Mouse (Mus musculus) kidney, embryonic 16.5 days (tissue): ENCODE results near the gene Vps35l. TPM values are rescaled to one million over a fixed set of nuclear protein-coding genes. Genes with fewer than 3 reads are reported as not detected.

Source experiments
- ATAC-seq: fragments of 200-750 bp; cut with Nextera tagmentation; 2 replicates; pipeline ENCODE4 v1.8.0; 2017; ENCODE audit warnings: moderate TSS enrichment; ENCODE audit not compliant: low FRiP score, low TSS enrichment
- H3K27ac ChIP-seq: fragments of 300-500 bp; sonication (generic); 2 replicates; pipeline ENCODE4 v1.5.1; 2014; ENCODE audit warnings: low read length
- H3K27me3 ChIP-seq: fragments of 300-500 bp; sonication (generic); 2 replicates; pipeline ENCODE4 v1.6.1; 2014; ENCODE audit warnings: low read length, control low read depth, mixed read lengths; ENCODE audit not compliant: insufficient read depth
- H3K36me3 ChIP-seq: fragments of 300-500 bp; sonication (generic); 2 replicates; pipeline ENCODE4 v1.6.1; 2014; ENCODE audit warnings: low read length, control low read depth, mixed read lengths; ENCODE audit not compliant: insufficient read depth
- H3K4me1 ChIP-seq: fragments of 300-500 bp; sonication (generic); 2 replicates; pipeline ENCODE4 v1.6.1; 2014; ENCODE audit warnings: low read length, control low read depth, mixed read lengths; ENCODE audit not compliant: insufficient read depth
- H3K4me2 ChIP-seq: fragments of 300-500 bp; sonication (generic); replicated peaks from 2 replicates; pipeline ENCODE4 v1.6.1; 2014; ENCODE audit warnings: low read depth, low read length
- H3K4me3 ChIP-seq: fragments of 300-500 bp; sonication (generic); 2 replicates; pipeline ENCODE4 v1.5.1; 2014; ENCODE audit warnings: mild to moderate bottlenecking, low read length
- H3K9ac ChIP-seq: fragments of 300-500 bp; sonication (generic); replicated peaks from 2 replicates; pipeline ENCODE4 v1.6.1; 2014; ENCODE audit warnings: low read length
- H3K9me3 ChIP-seq: fragments of 300-500 bp; sonication (generic); 2 replicates; pipeline ENCODE4 v1.6.1; 2016; ENCODE audit warnings: low read length, control low read depth
- WGBS: fragments of 180-500 bp; shearing (Covaris S2); extraction: QIAGEN DNeasy Blood & Tissue Kit; methylation state at CpG from one replicate; pipeline ENCODE4 v1.1.7; 2014; 5-methylcytosine and 5-hydroxymethylcytosine counted together
- polyA plus RNA-seq: library from polyadenylated mRNA; unstranded; fragments of >200 nt; fragmentation: Nextera tagmentation; extraction: Ambion mirVana; gene quantifications from 2 replicates; pipeline ENCODE4 v1.2.1, GENCODE M21; 2015

Gene Vps35l
- polyA plus RNA-seq, 1 experiment from 2014 or later: 72.8 TPM

DNA sequence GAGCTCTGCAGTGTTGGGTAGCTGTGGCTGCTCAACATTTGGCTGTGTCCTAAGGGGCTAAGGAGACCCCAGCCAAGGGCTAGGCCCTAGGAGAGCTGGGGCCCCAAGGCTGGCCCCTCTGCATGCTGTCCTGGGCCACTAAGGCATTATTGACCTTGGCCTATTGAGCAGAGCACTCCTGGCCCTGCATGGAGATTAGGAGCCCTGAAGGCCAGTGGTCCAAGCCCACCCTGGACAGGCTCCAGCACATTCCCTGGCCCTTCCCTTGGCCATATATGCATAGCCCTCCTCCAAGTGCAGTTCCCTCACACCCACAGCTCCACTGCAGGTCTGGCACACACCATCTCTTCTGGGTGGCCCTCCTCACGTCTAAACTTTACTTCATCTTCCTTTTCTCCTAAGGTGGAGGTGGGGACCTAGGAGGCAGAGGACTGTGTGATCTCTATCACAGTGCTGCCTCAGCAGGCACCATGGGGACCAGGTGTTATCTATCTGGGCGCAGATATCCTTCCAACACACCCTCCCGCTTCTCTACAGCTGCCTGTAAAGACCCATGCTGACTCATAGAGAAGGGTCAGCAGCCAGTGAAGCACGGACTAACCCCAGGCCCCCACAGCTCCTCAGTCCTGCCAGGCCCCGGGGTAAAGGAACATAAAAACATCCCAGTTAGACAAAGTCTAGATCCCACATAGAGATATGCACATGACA lies 109.7 kb downstream of the Vps35l start:
- no peaks in the 10 kb centered on the region for H3K27me3 ChIP-seq
- H3K9me3 ChIP-seq: no peaks in the 10 kb centered on the region
- peak overlapping the region; percentile 81 for H3K27ac ChIP-seq
- no peak overlapping the region for H3K9ac ChIP-seq
- WGBS: 71% methylated on average over 5 of the region's 5 CpGs
- peaks cover 74% of the 10 kb centered on the region for H3K36me3 ChIP-seq
- ATAC-seq: peak; percentile 36; the same call in 1 of the 2 replicates
- no peak overlapping the region for H3K4me2 ChIP-seq
- peaks cover 14% of the 10 kb centered on the region for H3K4me1 ChIP-seq
- no peak overlapping the region for H3K4me3 ChIP-seq

DNA sequence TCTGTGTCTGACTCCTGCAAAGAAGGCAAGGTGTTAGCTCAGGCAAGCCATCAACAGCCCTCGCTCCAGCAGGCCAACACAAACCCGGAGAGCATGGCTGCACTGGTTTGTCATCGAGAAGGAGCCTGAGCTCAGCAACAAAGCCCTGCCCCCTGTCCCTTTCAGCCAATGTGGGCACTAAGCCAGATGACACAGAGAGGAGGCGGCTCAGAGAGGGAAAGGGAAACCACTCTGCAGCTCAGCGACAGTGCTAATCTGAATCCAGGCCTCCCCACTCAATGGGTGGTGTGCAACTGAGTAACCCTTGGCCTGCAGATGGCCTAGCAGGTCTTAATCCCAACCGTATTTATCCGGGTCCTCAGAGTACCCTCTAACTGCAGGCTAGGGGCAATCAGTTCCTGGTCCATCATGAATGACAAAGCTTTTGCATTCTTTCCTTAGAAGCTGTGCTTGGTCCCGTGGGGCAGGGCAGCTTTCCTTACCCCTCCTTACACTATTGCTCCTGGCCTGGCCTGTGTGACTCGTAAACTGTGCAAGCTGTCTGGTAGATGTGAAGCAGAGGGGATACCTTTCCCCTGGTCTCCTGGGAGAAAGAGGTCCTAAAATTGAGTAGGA lies 110.8 kb downstream of the Vps35l start:
- Histone ChIP-seq H3K4me3 (no peak overlapping the region), H3K4me1 (peaks cover 14% of the 10 kb centered on the region), H3K36me3 (peaks cover 63% of the 10 kb centered on the region), H3K27me3 (no peaks in the 10 kb centered on the region), H3K4me2 (no peak overlapping the region), H3K9me3 (no peaks in the 10 kb centered on the region), H3K27ac (no peak overlapping the region), H3K9ac (no peak overlapping the region)
- ATAC-seq: 0 out of 2 replicates have a peak, but pooled peaks have one; percentile 3
- 74% methylated on average over 9 of the region's 9 CpGs for WGBS

DNA sequence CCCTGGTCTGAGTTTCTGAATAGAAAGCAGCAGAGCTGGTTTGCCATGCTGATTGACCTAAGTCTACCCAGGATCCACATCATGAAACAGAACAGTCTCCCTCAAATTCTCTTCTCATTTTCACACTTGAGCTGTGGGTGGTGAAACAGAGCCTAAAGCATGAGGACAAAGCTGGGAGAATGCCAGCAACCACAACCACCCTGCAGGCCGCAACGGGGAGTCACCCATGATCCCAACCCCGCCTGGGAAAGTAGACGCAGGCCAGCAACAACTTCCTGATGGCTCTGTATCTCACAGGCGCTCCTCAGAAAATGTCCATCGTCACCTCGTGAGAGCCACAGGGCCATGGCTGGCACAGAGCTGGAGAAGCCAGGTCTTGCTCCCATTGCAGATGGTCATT lies 111.5 kb downstream of the Vps35l start:
- WGBS: 82% methylated on average over 7 of the region's 7 CpGs
- Histone ChIP-seq H3K9me3 (no peaks in the 10 kb centered on the region), H3K4me3 (no peak overlapping the region), H3K4me2 (no peak overlapping the region), H3K4me1 (peaks cover 20% of the 10 kb centered on the region), H3K27me3 (no peaks in the 10 kb centered on the region), H3K9ac (no peak overlapping the region), H3K27ac (no peak overlapping the region), H3K36me3 (peaks cover 55% of the 10 kb centered on the region)
- no peak for ATAC-seq

DNA sequence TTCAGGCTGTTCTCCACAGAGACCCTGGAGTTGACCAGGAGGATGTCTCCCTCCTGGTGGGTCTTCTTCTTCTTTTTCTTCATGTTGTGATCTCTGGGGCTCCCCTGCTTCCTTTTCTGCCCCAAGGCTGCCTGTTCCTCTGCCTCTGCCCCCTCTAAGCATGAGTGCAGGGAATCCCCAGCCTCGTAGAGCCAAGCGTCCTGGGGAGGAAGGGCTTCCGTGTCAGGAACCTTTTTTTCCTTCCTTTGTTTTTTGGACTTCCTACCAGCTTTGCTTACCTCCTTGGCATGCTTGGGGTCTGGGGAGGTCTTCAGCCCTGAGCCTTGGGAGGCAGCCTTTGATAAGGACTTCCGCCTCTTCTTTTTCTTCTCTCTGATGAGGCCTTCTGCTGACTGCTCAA lies 112.6 kb downstream of the Vps35l start:
- Histone ChIP-seq H3K4me1 (peaks cover 20% of the 10 kb centered on the region), H3K27me3 (no peaks in the 10 kb centered on the region), H3K36me3 (peaks cover 47% of the 10 kb centered on the region), H3K27ac (no peak overlapping the region), H3K4me2 (no peak overlapping the region), H3K9me3 (no peaks in the 10 kb centered on the region), H3K9ac (no peak overlapping the region), H3K4me3 (no peak overlapping the region)
- no peak for ATAC-seq
- WGBS: 81% methylated on average over 4 of the region's 4 CpGs

DNA sequence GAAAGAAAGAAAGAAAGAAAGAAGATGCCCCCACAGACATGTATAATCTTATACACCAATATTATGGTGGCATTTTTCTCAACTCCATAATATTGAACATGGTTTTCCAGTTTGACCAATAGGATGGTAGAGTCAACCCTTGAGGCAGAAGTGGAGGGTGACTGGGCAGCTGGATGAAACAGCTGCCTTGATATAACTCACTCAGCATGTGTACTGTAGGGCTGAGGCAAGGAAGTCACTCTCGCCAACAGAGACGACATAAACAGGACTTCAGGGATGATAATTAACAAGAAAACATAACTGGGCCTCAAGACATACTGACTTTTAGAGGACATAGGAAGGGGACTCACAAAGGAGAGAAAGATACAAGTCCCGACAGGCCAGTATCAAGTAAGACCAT lies 114.6 kb downstream of the Vps35l start:
- 13% methylated on average over 3 of the region's 3 CpGs for WGBS

DNA sequence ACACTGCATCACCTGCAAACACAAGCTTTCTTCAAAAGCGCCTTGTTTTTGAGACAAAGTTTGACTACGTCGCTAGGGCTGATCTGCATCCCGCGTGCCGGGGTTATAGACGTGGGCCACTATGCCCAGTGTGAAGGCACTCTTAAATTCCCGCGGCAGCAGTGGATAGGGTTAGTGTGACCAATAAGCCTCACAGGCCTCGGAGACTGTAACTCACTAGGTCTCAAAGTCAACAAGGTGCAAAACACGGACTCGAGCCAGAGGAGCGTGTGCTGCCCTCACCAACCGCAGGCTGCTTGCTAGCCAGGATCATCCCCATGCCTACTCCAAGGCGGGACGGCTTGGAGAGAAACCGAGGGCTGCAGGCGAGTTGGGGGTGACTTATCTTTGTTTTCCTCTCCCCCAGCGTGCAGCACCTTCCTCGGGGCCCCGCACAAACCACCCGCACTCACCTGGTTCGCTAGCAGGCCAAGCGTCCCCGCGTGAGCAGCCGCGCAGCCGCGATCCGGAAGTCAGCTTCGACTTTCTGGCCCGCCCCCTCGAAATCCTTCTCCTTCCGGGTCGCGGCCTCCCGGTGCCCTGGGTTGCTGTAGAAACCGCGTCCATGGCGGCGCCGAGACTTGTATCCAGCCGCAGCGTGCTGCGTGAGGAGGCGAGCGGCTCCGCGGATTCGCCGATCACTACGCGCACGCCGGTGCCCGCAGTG lies 115.3 kb downstream of the Vps35l start, which contains the start of gene Iqck:
Gene Iqck, plus strand, starts transcription at position 582 of the 706 bp plus-strand sequence.
- ATAC-seq: peak; percentile 97
- WGBS: under 1% methylated on average over 57 of the region's 57 CpGs
- H3K4me1 ChIP-seq: peaks cover 13% of the 10 kb centered on the region; the same call in 1 of the 2 replicates
- H3K27me3 ChIP-seq: no peaks in the 10 kb centered on the region
- H3K9ac ChIP-seq: peak within 1 kb of the TSS; percentile 74
- H3K36me3 ChIP-seq: peaks cover 21% of the 10 kb centered on the region
- peak within 1 kb of the TSS; percentile 74 for H3K27ac ChIP-seq
- no peaks in the 10 kb centered on the region for H3K9me3 ChIP-seq
- H3K4me3 ChIP-seq: peak within 1 kb of the TSS; percentile 87
- H3K4me2 ChIP-seq: peak within 1 kb of the TSS; percentile 63

More for the DNA sequence above, 114.6 kb downstream of the Vps35l start:
- Histone ChIP-seq H3K27ac (no peak overlapping the region), H3K9me3 (no peaks in the 10 kb centered on the region), H3K4me3 (peak overlapping the region; percentile 87), H3K4me2 (peak overlapping the region; percentile 63), H3K4me1 (peaks cover 14% of the 10 kb centered on the region), H3K36me3 (peaks cover 28% of the 10 kb centered on the region), H3K27me3 (no peaks in the 10 kb centered on the region), H3K9ac (peak overlapping the region; percentile 74)
- ATAC-seq: no peak

DNA sequence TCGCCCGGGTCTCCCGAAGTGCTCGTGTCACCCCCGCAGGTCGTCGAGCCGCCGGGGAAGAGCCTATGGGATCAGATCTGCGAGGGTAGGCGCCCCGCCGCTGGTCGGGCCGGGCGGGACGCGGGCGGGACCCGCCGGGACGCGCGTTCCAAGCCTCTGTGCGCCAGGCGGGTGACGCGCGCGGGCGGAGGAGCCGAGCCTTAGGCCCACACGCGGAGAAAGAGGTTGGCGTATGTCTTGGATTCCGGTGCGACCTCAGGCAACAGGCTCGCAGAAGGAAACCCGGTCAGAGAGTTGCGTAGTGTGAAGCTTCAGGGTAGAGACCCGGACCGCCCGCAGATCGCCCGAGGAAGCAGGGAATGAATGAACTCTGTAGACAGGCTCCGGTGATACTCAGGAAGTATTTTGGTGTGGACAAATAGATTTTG lies 115.9 kb downstream of the Vps35l start, which contains the start of gene Knop1:
Gene Knop1, minus strand, starts transcription at position 378 of the 428 bp plus-strand sequence.
- Histone ChIP-seq H3K9me3 (no peaks in the 10 kb centered on the region), H3K27ac (peak within 1 kb of the TSS; percentile 74), H3K4me3 (peak within 1 kb of the TSS; percentile 87), H3K36me3 (peaks cover 16% of the 10 kb centered on the region; the same call in 1 of the 2 replicates), H3K4me2 (peak within 1 kb of the TSS; percentile 63), H3K9ac (peak within 1 kb of the TSS; percentile 74), H3K27me3 (no peaks in the 10 kb centered on the region), H3K4me1 (peaks cover 13% of the 10 kb centered on the region; the same call in 1 of the 2 replicates)
- ATAC-seq: peak; percentile 88
- under 1% methylated on average over 46 of the region's 46 CpGs for WGBS

DNA sequence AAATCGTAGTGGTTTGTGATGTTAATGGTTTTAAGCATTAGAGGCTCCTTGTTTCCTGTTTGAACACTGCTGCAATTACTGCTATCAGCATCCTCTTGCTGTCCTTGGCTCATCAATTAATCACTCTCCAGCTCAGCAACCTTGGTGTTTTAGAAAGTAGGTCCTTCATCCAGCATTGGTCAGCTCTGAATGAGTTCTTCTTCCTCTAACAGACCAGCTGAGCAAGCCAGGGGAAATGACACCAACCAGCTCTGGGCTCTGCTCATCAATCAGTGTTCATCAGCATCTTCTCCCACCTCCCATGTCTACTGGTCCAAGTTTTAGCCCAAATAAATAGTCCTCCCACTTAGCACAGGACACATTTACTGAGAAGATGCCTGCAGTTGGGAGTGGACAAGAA lies 118.6 kb downstream of the Vps35l start:
- no peaks in the 10 kb centered on the region for H3K36me3 ChIP-seq
- H3K27me3 ChIP-seq: no peaks in the 10 kb centered on the region
- no peak overlapping the region for H3K4me3 ChIP-seq
- H3K4me1 ChIP-seq: peaks cover 13% of the 10 kb centered on the region; the same call in 1 of the 2 replicates
- H3K4me2 ChIP-seq: no peak overlapping the region
- H3K27ac ChIP-seq: no peak overlapping the region
- no peak overlapping the region for H3K9ac ChIP-seq
- WGBS: 86% methylated on average over 1 of the region's 1 CpGs
- no peaks in the 10 kb centered on the region for H3K9me3 ChIP-seq
- no peak for ATAC-seq

DNA sequence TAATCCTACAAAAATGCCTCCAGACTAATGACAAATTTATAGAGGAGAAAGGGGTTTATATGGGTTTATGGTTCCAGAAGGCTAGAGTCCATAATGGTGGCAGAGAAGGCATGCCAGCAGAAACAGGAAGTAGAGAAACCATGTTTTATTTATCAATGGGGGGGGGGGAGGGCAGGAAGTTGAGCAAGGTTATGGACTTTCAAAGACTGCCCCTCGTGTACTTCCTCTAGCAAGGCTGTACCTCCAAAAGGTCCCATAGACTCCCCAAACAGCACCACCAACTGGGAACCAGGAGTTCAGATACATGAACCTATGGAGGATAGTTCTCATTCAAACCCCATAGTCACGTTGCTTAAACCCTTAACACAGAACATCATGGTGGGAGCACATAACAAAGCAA lies 125.3 kb downstream of the Vps35l start:
- Histone ChIP-seq H3K4me1 (no peaks in the 10 kb centered on the region), H3K9ac (no peak overlapping the region), H3K9me3 (no peaks in the 10 kb centered on the region), H3K27me3 (no peaks in the 10 kb centered on the region), H3K4me2 (no peak overlapping the region), H3K4me3 (no peak overlapping the region), H3K27ac (no peak overlapping the region), H3K36me3 (no peaks in the 10 kb centered on the region)
- no peak for ATAC-seq
- 73% methylated on average over 2 of the region's 2 CpGs for WGBS
